Comparison of ENCODE assay signal across 7 mouse cellular contexts in genomic region chr1:185203196-185203908, GRCm38 (mm10). TPM values are rescaled to one million over a fixed set of nuclear protein-coding genes. Genes with fewer than 3 reads are reported as not detected.
DNase-seq lines count a peak whose midpoint lies in the region; ATAC-seq and TF ChIP-seq lines count a peak whose summit lies in the region.

No protein-coding gene starts in this region.

- no peak for ATAC-seq in embryonic facial prominence, embryonic 15.5 days (ENCODE audit: insufficient number of reproducible peaks, low FRiP score, low TSS enrichment, low read depth)
- no peak for ATAC-seq in limb, embryonic 15.5 days (ENCODE audit: insufficient number of reproducible peaks, low FRiP score, low TSS enrichment, low read depth)
- ATAC-seq in midbrain, embryonic 14.5 days (ENCODE audit: low FRiP score, low TSS enrichment), result peak; percentile 1; the same call in 1 of the 2 replicates

- peak overlapping the region; percentile 72 for H3K9ac ChIP-seq in ES-E14 (ENCODE audit: insufficient read depth, low read depth, low read length, poor library complexity, severe bottlenecking)
- peak overlapping the region; percentile 96 for H3K9ac ChIP-seq in embryonic facial prominence, embryonic 15.5 days
- peak overlapping the region; percentile 82 for H3K9ac ChIP-seq in limb, embryonic 15.5 days
- H3K9ac ChIP-seq in midbrain, embryonic 14.5 days (replicated peaks; ENCODE audit: low read length), result peak overlapping the region; percentile 34; the same call in 1 of the 2 replicates

- in situ Hi-C loops in ES-E14 (cut with MboI; ENCODE audit: low sequenced_read_pairs in 2 of 2, unreplicated experiment in 2 of 2), result no loop called here

- DNase-seq in ES-E14 (ENCODE audit: low read depth, low spot score), result no peak
- DNase-seq in adipocyte (ENCODE audit: low spot score), result peak; percentile 80
- peak; percentile 30 for DNase-seq in hindbrain, embryonic 10.5 days (ENCODE audit: low spot score)
- DNase-seq in midbrain, embryonic 14.5 days, result peak; percentile 50
- DNase-seq in ovary, postnatal 36 days (ENCODE audit: low spot score), result no peak

- peak overlapping the region; percentile 58 for H3K27ac ChIP-seq in ES-E14 (ENCODE audit: insufficient read depth, low read depth, low read length, poor library complexity, severe bottlenecking)
- peak overlapping the region; percentile 84 for H3K27ac ChIP-seq in embryonic facial prominence, embryonic 15.5 days (replicated peaks)
- peak overlapping the region; percentile 90 for H3K27ac ChIP-seq in hindbrain, embryonic 10.5 days
- peak overlapping the region; percentile 77 for H3K27ac ChIP-seq in limb, embryonic 15.5 days
- H3K27ac ChIP-seq in midbrain, embryonic 14.5 days (replicated peaks; ENCODE audit: low read depth, low read length), result peak overlapping the region; percentile 47

- H3K4me3 ChIP-seq in ES-E14 (ENCODE audit: insufficient read depth in 1 of 2, low read depth in 1 of 2, low read length in 2 of 2, poor library complexity in 1 of 2, severe bottlenecking in 1 of 2), result peak overlapping the region; percentile 54 to 71
- peak overlapping the region; percentile 97 for H3K4me3 ChIP-seq in embryonic facial prominence, embryonic 15.5 days (replicated peaks)
- H3K4me3 ChIP-seq in hindbrain, embryonic 10.5 days, result peak overlapping the region; percentile 88
- H3K4me3 ChIP-seq in limb, embryonic 15.5 days, result peak overlapping the region; percentile 99
- peak overlapping the region; percentile 77 for H3K4me3 ChIP-seq in midbrain, embryonic 14.5 days (replicated peaks; ENCODE audit: low read depth, low read length)

- H3K9me3 ChIP-seq in ES-E14 (ENCODE audit: control insufficient read depth, insufficient read depth, low read depth, low read length), result no peaks in the 10 kb centered on the region
- no peaks in the 10 kb centered on the region for H3K9me3 ChIP-seq in embryonic facial prominence, embryonic 15.5 days (replicated peaks)
- 0 out of 2 replicates have a peak, but pooled peaks cover 4% of the 10 kb centered on the region for H3K9me3 ChIP-seq in hindbrain, embryonic 10.5 days
- no peaks in the 10 kb centered on the region for H3K9me3 ChIP-seq in limb, embryonic 15.5 days
- no peaks in the 10 kb centered on the region for H3K9me3 ChIP-seq in midbrain, embryonic 14.5 days (ENCODE audit: control insufficient read depth, low read length)

- 5% methylated on average over 23 of the region's 23 CpGs for WGBS in embryonic facial prominence, embryonic 15.5 days
- 6% methylated on average over 23 of the region's 23 CpGs for WGBS in hindbrain, embryonic 10.5 days
- WGBS in limb, embryonic 15.5 days, result 3% methylated on average over 23 of the region's 23 CpGs
- WGBS in midbrain, embryonic 14.5 days, result 5% methylated on average over 23 of the region's 23 CpGs

- peaks cover 0 to 2% of the 10 kb centered on the region in 2 experiments; a peak in 2 of 4 replicates for H3K4me1 ChIP-seq in ES-E14 (ENCODE audit: control insufficient read depth in 2 of 2, insufficient read depth in 2 of 2, low read length in 2 of 2, poor library complexity in 1 of 2)
- H3K4me1 ChIP-seq in embryonic facial prominence, embryonic 15.5 days, result peaks cover 21% of the 10 kb centered on the region
- H3K4me1 ChIP-seq in hindbrain, embryonic 10.5 days (replicated peaks), result peaks cover 44% of the 10 kb centered on the region
- H3K4me1 ChIP-seq in limb, embryonic 15.5 days, result peaks cover 23% of the 10 kb centered on the region
- H3K4me1 ChIP-seq in midbrain, embryonic 14.5 days (ENCODE audit: control insufficient read depth, insufficient read depth, low read length), result peaks cover 11% of the 10 kb centered on the region

- peak overlapping the region; percentile 86 for H3K4me2 ChIP-seq in embryonic facial prominence, embryonic 15.5 days (replicated peaks)
- peak overlapping the region; percentile 79 for H3K4me2 ChIP-seq in limb, embryonic 15.5 days
- H3K4me2 ChIP-seq in midbrain, embryonic 14.5 days (ENCODE audit: low read length), result peak overlapping the region; percentile 82

- no peaks in the 10 kb centered on the region for H3K27me3 ChIP-seq in embryonic facial prominence, embryonic 15.5 days
- 0 out of 2 replicates have a peak, but pooled peaks cover 3% of the 10 kb centered on the region for H3K27me3 ChIP-seq in hindbrain, embryonic 10.5 days (ENCODE audit: insufficient read depth, poor library complexity, severe bottlenecking)
- no peaks in the 10 kb centered on the region for H3K27me3 ChIP-seq in limb, embryonic 15.5 days
- H3K27me3 ChIP-seq in midbrain, embryonic 14.5 days (ENCODE audit: control insufficient read depth, insufficient read depth, low read length), result no peaks in the 10 kb centered on the region

- no peaks in the 10 kb centered on the region for H3K36me3 ChIP-seq in ES-E14 (ENCODE audit: control insufficient read depth, insufficient read depth, low read length, poor library complexity, severe bottlenecking)
- no peaks in the 10 kb centered on the region for H3K36me3 ChIP-seq in embryonic facial prominence, embryonic 15.5 days
- H3K36me3 ChIP-seq in hindbrain, embryonic 10.5 days, result 0 out of 2 replicates have a peak, but pooled peaks cover 3% of the 10 kb centered on the region
- 0 out of 2 replicates have a peak, but pooled peaks cover 4% of the 10 kb centered on the region for H3K36me3 ChIP-seq in limb, embryonic 15.5 days
- H3K36me3 ChIP-seq in midbrain, embryonic 14.5 days (ENCODE audit: control insufficient read depth, insufficient read depth, low read length), result no peaks in the 10 kb centered on the region

TF ChIP-seq in ES-E14, 5 proteins besides CTCF, POLR2A, EP300 and RAD21:
- TF ChIP-seq ZNF384 (IDR thresholded peaks at IDR 0.05; ENCODE audit: low read depth, low read length) (peak; percentile 97), ZC3H11A (IDR thresholded peaks at IDR 0.05; ENCODE audit: borderline replicate concordance, low read depth, low read length) (no peak)

RNA-seq across cellular contexts. Expression of gene Rab3gap2, which starts 0.6 kb away (rescaled TPM):
- 38.8 and 45.8 TPM in 2 replicates for total RNA-seq in ES-E14 (2012; rRNA removed)
- 22.0 and 22.9 TPM in 2 replicates for polyA plus RNA-seq in embryonic facial prominence, embryonic 15.5 days (2015; fragmentation: Nextera tagmentation; extraction: Ambion mirVana)
- 19.3 and 20.2 TPM in 2 replicates for polyA plus RNA-seq in hindbrain, embryonic 10.5 days (2016; fragmentation: Nextera tagmentation; extraction: Ambion mirVana)
- polyA plus RNA-seq in limb, embryonic 15.5 days (2015; fragmentation: Nextera tagmentation; extraction: Ambion mirVana), result 23.7 and 23.9 TPM in 2 replicates
- polyA plus RNA-seq in midbrain, embryonic 14.5 days (2014; fragmentation: Nextera tagmentation; extraction: Ambion mirVana), result 20.6 and 26.5 TPM in 2 replicates

Comparison
In these comparisons a context has a peak if more than half of its experiments do, and no peak if none do; other contexts are left out.
1. DNase-seq: peak in adipocyte (single experiment), hindbrain, embryonic 10.5 days (single experiment) and midbrain, embryonic 14.5 days (single experiment); none in ES-E14 (single experiment) and ovary, postnatal 36 days (single experiment).
2. H3K9ac ChIP-seq: peak in every context shown above with its lines; median percentile 96 in embryonic facial prominence, embryonic 15.5 days; 82 in limb, embryonic 15.5 days; 72 in ES-E14; 34 in midbrain, embryonic 14.5 days.
3. Peak in every context shown above with its lines, with median percentiles within 50 percentile points of each other: H3K27ac ChIP-seq, H3K4me3 ChIP-seq and H3K4me2 ChIP-seq.